Mouse (Mus musculus) right cerebral cortex, postnatal 14 days (tissue): Measurements from ENCODE around the gene Gabbr2.

Experiments
- DNase-seq: peaks from one replicate; pipeline ENCODE4 v3.0.0; 2022

Gabbr2 gene

DNA sequence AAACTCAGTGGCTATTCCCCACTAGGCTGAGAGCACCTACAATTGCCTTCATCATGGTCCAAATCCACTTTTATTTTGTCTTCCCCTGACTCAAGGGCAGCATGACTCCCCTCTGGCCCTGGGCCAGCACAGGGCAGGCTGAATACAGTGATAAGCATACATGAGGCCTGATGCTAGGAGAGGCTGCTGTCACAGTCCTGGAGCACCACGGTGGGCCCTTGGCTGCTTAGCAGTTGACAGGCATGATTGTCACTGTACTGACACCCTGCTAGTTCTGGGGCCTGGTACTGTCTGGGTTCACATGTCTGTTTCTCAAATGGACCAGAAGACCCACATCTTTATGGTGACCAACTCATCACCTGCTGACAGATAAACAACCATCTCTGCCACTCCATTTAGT, 184.8 kb downstream of the Gabbr2 start:
- DNase-seq, result no peak

GRCm38 (mm10) chr4:46805910-46806309, 185.8 kb downstream of the Gabbr2 start:
- peak; percentile 64 for DNase-seq

DNA sequence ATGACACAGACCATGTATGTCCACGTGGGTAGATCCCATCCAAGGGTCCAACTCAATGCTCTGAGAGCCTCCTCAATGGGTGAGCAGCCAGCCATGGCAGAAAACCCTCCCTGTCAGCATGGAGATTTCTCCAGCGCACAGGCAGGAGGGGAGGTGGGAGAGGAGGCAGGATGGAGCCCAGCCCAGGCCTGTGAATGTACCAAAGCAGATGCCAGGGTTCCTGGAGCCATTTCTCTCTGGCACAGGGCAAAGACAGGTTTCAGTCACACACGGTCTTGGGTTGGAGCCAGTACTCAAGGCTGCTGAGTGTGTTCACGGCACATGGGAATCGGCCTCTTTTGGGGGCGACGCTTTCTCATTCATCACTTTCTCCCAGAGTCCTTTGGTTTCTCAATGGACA, 189.3 kb downstream of the Gabbr2 start:
- no peak for DNase-seq

GRCm38 (mm10) chr4:46799904-46800303, 191.8 kb downstream of the Gabbr2 start:
- DNase-seq, result no peak

DNA sequence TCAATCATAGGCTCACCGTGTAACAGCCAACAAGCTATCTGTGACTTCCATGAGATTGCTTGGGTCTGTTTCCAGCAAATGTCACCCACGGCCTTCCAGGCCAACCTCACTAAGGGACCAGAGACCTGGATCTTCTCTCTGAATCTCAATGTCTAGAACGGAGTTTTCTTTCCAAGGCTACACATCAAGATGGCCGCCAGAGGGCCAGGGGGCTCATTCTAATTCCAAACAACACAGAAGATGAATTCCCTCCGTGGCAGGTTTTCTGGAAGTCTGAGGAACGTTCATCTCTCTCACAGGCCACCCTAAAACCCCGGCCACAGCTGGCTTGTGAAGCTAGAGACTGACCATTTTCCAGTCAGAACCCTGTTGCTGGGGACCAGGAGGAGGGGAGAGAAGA, 196.0 kb downstream of the Gabbr2 start:
- no peak for DNase-seq

DNA sequence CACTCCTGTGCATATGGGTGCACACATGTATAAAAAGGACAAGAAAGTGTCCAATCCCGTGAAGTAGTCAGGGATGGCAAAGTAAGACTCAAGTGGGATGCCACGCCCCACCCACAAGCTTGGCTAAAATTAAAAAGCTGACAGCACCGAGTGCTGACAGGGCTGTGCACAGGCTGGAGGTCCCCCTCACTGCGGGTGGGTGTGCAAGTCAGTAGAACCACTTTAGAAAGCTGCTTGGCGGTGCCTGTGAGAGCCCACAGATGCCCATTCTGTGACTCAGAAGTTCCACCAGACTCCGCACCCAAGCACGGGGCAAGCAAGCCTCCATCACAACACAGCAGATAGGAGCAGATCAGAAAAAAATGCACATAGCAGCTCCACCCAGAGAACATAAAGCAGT, 197.1 kb downstream of the Gabbr2 start:
- DNase-seq, result peak; percentile 63

DNA sequence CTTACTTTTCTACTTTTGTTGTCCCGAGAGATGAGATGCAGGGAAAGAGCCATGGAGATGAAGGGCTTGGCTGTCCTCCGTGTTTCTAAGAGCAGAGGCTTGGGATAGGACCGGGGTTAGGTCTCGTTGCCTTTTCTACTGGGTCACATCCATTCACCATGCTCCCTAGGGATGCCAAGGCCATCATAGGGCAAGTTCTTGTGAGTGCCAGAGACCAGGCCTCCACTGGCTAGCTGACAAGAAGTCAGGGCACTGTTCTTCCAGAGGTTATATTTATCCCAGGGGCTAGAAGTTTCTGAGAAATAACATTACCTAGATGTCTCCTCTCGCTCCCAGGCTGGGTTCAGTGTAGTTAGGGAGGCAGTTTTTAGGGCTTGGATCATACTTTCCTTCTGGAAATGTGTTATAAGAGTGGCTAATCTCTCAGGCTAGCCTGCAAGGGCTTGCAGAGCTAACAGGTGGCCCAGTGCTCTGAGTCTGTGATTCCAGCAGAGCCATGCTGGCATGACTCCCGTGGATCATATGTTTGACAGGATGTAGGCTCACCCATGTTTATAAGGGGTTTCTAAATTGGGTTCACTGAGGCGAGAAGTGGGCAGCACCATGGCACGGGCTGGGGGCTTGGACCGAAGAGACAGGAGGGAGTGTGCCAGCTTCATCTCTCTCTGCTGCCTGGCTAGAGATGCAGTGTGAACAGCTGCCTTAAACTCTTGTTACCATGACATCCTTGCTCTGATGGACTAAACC, 199.2 kb downstream of the Gabbr2 start:
- peak; percentile 78 for DNase-seq

- DNase-seq, result no peak
Measured at GRCm38 (mm10) chr4:46791268-46791951, 200.3 kb downstream of the Gabbr2 start.

DNA sequence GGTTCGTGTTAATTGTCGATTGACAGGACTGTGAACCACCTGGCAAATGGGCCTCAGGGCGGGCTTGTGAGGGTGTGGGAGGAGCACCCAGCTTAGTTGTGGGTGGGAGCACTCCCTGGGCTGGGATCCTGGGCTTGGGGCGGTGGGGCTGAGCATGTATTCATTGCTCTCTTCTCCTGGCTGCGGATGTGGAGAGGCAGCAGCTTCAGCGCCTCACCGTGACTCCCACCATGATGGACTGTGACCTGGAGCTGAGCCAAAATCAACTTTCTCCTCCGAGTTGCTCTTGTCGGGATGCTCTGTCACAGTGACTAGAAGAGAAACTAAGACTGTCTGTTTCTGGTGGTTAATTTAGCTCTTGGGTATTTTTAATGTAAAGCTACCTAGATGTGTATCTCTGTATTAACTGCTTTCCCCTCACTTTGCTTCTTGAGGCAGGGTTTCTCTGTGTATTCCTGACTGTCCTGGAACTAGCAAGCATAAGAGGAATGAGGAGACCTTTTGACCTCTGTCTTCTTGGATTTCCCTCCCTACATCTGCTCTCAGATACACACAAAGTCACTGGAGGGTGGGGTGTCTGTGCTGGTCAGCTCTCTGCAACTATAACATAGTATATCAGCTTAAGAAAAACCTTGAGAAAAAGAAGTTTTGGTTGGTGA, 200.9 kb downstream of the Gabbr2 start:
- no peak for DNase-seq

GRCm38 (mm10) chr4:46784430-46785049, 207.1 kb downstream of the Gabbr2 start:
- DNase-seq, result no peak

DNA sequence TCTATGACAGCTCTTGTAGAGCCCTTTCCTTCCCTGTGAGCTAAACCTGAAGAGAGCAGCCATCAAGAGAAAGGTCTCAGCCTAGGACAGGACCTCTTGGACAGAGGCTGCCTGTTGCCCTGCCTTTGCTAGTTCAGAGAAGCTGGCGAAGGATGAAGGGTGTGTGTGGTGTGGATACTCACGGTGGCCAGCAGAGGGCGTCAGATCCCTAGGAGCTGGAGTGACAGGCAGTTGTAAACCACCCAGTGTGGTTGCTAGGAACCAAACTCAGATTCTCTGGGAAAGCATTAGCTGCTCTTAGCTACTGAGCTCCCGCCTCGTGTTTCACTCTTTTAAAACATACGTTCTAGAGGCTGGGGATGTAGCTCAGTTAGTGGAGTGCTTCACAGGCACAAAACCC, 210.6 kb downstream of the Gabbr2 start:
- DNase-seq, result no peak

GRCm38 (mm10) chr4:46775959-46776358, 215.7 kb downstream of the Gabbr2 start:
- DNase-seq, result no peak

- DNase-seq, result no peak
Measured at GRCm38 (mm10) chr4:46774652-46775051, 217.0 kb downstream of the Gabbr2 start.

DNA sequence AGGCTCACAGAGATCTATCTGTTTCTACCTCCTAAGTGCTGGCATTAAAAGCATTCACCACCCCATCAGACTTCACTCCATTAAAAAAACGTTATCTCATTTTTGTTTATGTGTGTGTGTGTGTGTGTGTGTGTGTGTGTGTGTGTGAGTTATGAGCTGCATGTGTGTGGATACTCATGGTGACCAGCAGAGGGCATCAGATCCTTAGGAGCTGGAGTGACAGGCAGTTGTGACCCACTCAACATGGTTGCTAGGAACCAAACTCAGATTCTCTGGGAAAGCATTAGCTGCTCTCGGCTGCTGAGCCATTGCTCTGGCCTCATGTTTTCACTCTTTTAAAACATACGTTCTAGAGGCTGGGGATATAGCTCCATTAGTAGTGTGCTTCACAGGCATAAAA, 218.4 kb downstream of the Gabbr2 start:
- no peak for DNase-seq

DNA sequence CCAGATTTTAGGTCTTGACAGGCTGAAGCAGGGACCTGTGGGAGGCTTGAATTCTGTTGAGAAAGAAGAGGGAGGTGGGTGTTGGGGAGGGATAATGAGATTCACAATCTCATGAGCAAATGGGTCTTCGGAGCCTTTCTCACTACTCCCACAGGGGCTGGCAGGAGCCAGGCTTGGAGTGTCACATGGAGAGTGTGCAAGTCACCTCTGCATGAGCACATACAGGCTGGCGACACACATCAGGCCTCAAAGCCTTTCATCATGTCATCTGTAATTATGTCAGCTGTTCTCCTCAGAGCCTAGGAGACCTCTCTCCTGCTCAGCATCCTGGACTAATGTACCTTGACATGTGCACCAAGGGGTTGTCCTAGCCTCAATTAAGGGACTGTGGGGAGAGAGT, 219.1 kb downstream of the Gabbr2 start:
- no peak for DNase-seq

DNA sequence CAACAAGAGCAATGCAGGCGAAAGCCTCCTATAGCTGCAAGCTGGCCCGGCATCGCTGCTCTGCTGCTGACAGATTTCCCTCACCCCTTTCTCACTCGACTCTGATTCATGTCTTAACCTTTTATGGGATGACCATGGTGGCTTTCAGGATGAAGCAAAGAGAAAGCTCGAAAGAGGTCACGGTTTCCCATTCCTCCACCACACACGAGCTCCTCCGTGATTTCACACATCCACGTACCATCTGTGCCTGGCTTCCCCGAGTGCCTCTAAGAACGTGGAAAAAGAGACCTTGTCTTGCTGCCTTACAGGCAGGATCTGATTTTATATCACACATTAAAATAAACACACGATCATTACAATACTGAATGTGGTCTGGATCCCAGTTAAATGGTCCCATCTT, 220.6 kb downstream of the Gabbr2 start:
- no peak for DNase-seq

- DNase-seq, result no peak
Measured at GRCm38 (mm10) chr4:46770635-46771034, 221.0 kb downstream of the Gabbr2 start.

GRCm38 (mm10) chr4:46770090-46770489, 221.6 kb downstream of the Gabbr2 start:
- no peak for DNase-seq

- DNase-seq, result no peak
Measured at GRCm38 (mm10) chr4:46766326-46766725, 225.3 kb downstream of the Gabbr2 start.

GRCm38 (mm10) chr4:46759838-46760237, 231.8 kb downstream of the Gabbr2 start:
- no peak for DNase-seq

DNA sequence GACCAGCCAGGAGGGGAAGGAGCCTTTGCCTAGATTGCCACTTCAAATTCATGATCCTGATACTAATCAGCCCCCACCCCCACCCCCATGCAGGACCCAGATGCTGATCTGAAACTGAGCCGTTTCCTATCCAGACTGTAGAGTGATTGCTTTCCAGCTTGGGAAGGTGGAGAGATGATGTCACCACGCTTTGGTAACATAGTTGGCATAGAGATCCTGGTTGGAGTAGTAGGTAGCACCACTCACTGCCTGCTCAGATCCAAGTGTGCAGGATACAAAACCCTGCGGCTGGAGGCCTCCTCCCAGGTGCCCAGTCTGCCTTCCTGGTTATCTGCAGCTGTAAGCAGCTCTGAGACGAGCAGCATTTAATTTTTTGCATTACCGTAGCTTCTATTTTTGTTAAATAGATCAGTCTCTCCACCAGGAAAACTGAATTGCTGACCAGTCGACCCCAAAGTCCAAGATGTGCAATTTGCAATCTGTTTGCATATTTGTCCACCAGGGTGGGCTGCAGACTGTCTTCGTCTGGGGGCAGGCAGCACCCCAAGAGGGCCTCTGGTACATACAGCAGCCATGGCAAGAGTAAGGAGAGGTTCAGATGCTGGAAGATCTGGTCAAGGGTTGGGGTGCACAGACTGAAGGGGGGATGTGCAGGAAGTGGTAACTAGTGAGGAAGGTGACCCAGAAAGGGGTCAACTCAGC, 233.2 kb downstream of the Gabbr2 start:
- no peak for DNase-seq

- no peak for DNase-seq
Measured at GRCm38 (mm10) chr4:46754407-46755194, 237.1 kb downstream of the Gabbr2 start.
